Mouse (Mus musculus) liver, postnatal 0 days (tissue): ENCODE data around the gene Pde2a. TPM values are rescaled to one million over a fixed set of nuclear protein-coding genes. Genes with fewer than 3 reads are reported as not detected.
"Not testable (repeated sequence)": the region's sequence is repeated elsewhere in the genome, so short reads cannot be mapped to it uniquely, and the experiment has no call there.

Source experiments
- ATAC-seq: fragments of 200-750 bp; cut with Nextera tagmentation; 2 replicates; pipeline ENCODE4 v1.8.0; 2017; ENCODE audit warnings: mild to moderate bottlenecking, moderate library complexity
- DNase-seq: peaks from one replicate; pipeline ENCODE4 v3.0.0-alpha.2; 2016
- H3K27ac ChIP-seq: fragments of 300-500 bp; sonication (generic); 2 replicates; pipeline ENCODE4 v1.5.1; 2014; ENCODE audit warnings: antibody characterized with exemption, moderate library complexity, mild to moderate bottlenecking, low read depth
- H3K27me3 ChIP-seq: fragments of 300-500 bp; sonication (generic); 2 replicates; pipeline ENCODE4 v1.6.1; 2014; ENCODE audit warnings: low read length, control low read depth, mixed read lengths; ENCODE audit not compliant: insufficient read depth
- H3K36me3 ChIP-seq: fragments of 300-500 bp; sonication (generic); replicated peaks from 2 replicates; pipeline ENCODE4 v1.6.1; 2014; ENCODE audit warnings: mild to moderate bottlenecking, control low read depth, low read length, moderate library complexity, mixed read lengths; ENCODE audit not compliant: insufficient read depth
- H3K4me1 ChIP-seq: fragments of 300-500 bp; sonication (generic); 2 replicates; pipeline ENCODE4 v1.6.1; 2014; ENCODE audit warnings: antibody characterized with exemption, mild to moderate bottlenecking, control low read depth; ENCODE audit not compliant: insufficient read depth
- H3K4me2 ChIP-seq: fragments of 300-500 bp; sonication (generic); 2 replicates; pipeline ENCODE4 v1.6.1; 2014; ENCODE audit warnings: low read depth, mild to moderate bottlenecking, low read length, moderate library complexity, mixed read lengths
- H3K4me3 ChIP-seq: fragments of 300-500 bp; sonication (generic); 2 replicates; pipeline ENCODE4 v1.5.1; 2014; ENCODE audit warnings: low read depth, low read length
- H3K9ac ChIP-seq: fragments of 300-500 bp; sonication (generic); replicated peaks from 2 replicates; pipeline ENCODE4 v1.6.1; 2014; ENCODE audit warnings: mild to moderate bottlenecking, moderate library complexity
- H3K9me3 ChIP-seq: fragments of 300-500 bp; sonication (generic); 2 replicates; pipeline ENCODE4 v1.6.1; 2016; ENCODE audit warnings: mild to moderate bottlenecking, control low read depth, low read length, mixed read lengths
- CTCF ChIP-seq: sonication (generic); IDR thresholded peaks from 2 replicates; pipeline ENCODE4 v1.5.1; 2016; ENCODE audit warnings: antibody characterized with exemption, low read depth
- EP300 ChIP-seq: IDR thresholded peaks from 2 replicates; pipeline ENCODE4 v1.6.1; 2016; ENCODE audit warnings: antibody characterized with exemption, low read depth, mild to moderate bottlenecking
- WGBS: fragments of 180-500 bp; shearing (Covaris S2); extraction: QIAGEN DNeasy Blood & Tissue Kit; methylation state at CpG from one replicate; pipeline ENCODE4 v1.1.7; 2014; ENCODE audit not compliant: insufficient replicate concordance; 5-methylcytosine and 5-hydroxymethylcytosine counted together
- microRNA counts: library from miRNA; unstranded; fragments of <30 nt; microRNA quantifications from one replicate; lab custom pipeline; 2015
- microRNA-seq: library from miRNA; unstranded; fragments of <30 nt; microRNA quantifications from one replicate; pipeline ENCODE4, GENCODE M21; 2016
- polyA plus RNA-seq: library from polyadenylated mRNA; unstranded; fragments of >200 nt; fragmentation: Nextera tagmentation; extraction: Ambion mirVana; gene quantifications from 2 replicates; pipeline ENCODE4 v1.2.1, GENCODE M21; 2015

The Pde2a gene
- polyA plus RNA-seq, 1 experiment from 2014 or later, result 15.8 TPM

- no peaks in the 10 kb centered on the region for H3K36me3 ChIP-seq
- no peaks in the 10 kb centered on the region for H3K4me1 ChIP-seq
- DNase-seq, result no peak
- 32% methylated on average over 1 of the region's 1 CpGs for WGBS
- H3K27me3 ChIP-seq, result no peaks in the 10 kb centered on the region
- no peak overlapping the region for H3K4me2 ChIP-seq
- TF ChIP-seq EP300 (no peak), CTCF (no peak)
- no peak overlapping the region for H3K27ac ChIP-seq
- H3K9ac ChIP-seq, result no peak overlapping the region
- ATAC-seq, result no peak
- no peaks in the 10 kb centered on the region for H3K9me3 ChIP-seq
- no peak overlapping the region for H3K4me3 ChIP-seq
Measured at GRCm38 (mm10) chr7:101557391-101557790, 135.9 kb downstream of the Pde2a start.

GRCm38 (mm10) chr7:101559393-101559792 is 137.9 kb downstream of the Pde2a start:
- H3K27me3 ChIP-seq, DNase-seq, H3K36me3 ChIP-seq, H3K9ac ChIP-seq, H3K27ac ChIP-seq, ATAC-seq, H3K4me3 ChIP-seq, H3K4me2 ChIP-seq, H3K4me1 ChIP-seq, H3K9me3 ChIP-seq: not testable (repeated sequence)
- 63% methylated on average over 5 of the region's 5 CpGs for WGBS

MicroRNA genes within 50 kb of the gene (microRNA counts, 519-probe panel; counts per million panel counts)
- microRNA mmu-miR-139-3p (lab: Ali Mortazavi, UCI), result not detected
- 3,751 counts per million, percentile 40 among the panel's probes with 10 or more counts for microRNA mmu-miR-139-5p (lab: Ali Mortazavi, UCI)

Small RNA genes lying within 50 kb of the gene (microRNA-seq; reads per million reads assigned to microRNA genes)
- gene Mir139, result 10,169 reads per million, percentile 93 among the genes with 10 or more reads in this experiment

Other genes with a start within 250 kb of the Pde2a start
- gene Atg16l2, start 119.4 kb upstream of the Pde2a start, polyA plus RNA-seq, result 4.9 and 5.3 TPM in 2 replicates
- gene Stard10, start 104.6 kb upstream of the Pde2a start, polyA plus RNA-seq, result 361 and 384 TPM in 2 replicates
- 16.0 and 18.1 TPM in 2 replicates for gene Arap1, start 73.6 kb upstream of the Pde2a start, polyA plus RNA-seq
- not detected in 2 replicates for gene Gm45837, start 10.8 kb upstream of the Pde2a start, polyA plus RNA-seq
- gene Art2b, start 163.9 kb downstream of the Pde2a start, polyA plus RNA-seq, result 0.05 and 0.07 TPM in 2 replicates
- gene Clpb, start 241.9 kb downstream of the Pde2a start, polyA plus RNA-seq, result 15.1 and 16.3 TPM in 2 replicates